Mouse (Mus musculus): ENCODE data around the gene Crebrf. TPM values are rescaled to one million over a fixed set of nuclear protein-coding genes. Genes with fewer than 3 reads are reported as not detected.

The Crebrf gene
- polyA plus RNA-seq, 1 experiment: 9.1 TPM

DNA sequence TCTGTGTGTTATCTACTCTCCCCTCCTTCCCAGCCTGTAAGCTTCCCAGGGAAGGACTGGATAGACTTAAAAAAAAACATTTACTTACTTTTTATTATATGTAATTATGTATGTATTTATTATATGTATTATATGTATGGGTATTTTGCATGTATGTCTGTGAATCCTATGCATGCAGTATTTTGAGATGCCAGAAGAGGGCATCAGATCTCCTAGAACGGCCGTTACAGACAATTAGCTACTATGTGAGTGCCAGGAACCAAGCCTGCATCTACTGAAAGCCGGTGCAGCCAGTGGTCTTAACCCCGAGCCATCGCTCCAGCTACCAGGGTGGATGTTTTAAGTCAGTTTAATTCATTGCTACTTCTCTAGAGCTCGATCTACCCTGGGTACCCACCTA is 34.2 kb upstream of the Crebrf start:
- Histone ChIP-seq H3K36me3 (ENCODE audit: control insufficient read depth, insufficient read depth, low read length) (no peaks in the 10 kb centered on the region), H3K4me3 (ENCODE audit: insufficient read depth, low read depth, low read length) (no peak overlapping the region), H3K27me3 (replicated peaks; ENCODE audit: control insufficient read depth, insufficient read depth, low read length) (no peaks in the 10 kb centered on the region), H3K27ac (ENCODE audit: insufficient read depth, low read depth, low read length) (no peak overlapping the region), H3K4me1 (ENCODE audit: control insufficient read depth, insufficient read depth, low read length) (peaks cover 16% of the 10 kb centered on the region; the same call in 1 of the 2 replicates)
- no peak for TF ChIP-seq POLR2A (IDR thresholded peaks at IDR 0.05; ENCODE audit: low read depth, low read length)
- no peak for DNase-seq
- WGBS: 91% methylated on average over 6 of the region's 6 CpGs

DNA sequence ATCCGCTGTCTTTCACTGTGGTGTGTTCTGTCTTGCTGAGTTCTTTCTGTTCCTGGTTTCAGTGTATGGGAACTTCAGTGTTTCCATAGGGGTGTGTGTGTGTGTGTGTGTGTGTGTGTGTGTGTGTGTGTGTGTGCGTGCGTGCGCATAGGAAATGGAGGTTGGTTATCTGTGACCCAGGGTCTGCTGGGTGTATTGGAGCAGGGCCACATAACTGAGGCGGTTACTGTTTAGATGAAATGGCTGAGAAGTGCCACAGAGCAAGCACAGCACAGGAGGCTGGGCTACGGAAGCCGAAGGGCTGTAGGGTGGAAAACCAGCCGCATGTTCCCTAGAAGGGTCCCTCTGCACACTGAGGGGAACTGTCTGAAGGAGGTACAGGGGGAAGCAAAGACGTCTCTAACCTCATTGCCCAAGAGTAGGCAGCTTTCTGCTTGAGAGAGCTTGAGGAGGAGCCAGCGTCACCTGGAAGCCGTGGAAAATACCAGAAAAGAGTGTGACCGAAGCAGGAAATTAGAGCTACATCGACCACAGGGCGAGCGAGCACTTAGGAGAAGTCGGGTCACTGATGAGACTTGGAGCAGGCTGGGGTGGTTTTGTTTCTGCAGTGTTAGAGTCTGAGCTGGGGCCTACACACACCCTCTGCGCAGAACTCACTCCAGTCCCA is 29.0 kb upstream of the Crebrf start:
- H3K27me3 ChIP-seq (replicated peaks; ENCODE audit: control insufficient read depth, insufficient read depth, low read length): no peaks in the 10 kb centered on the region
- no peak overlapping the region for H3K4me3 ChIP-seq (ENCODE audit: insufficient read depth, low read depth, low read length)
- peaks cover 11% of the 10 kb centered on the region; the same call in 1 of the 2 replicates for H3K4me1 ChIP-seq (ENCODE audit: control insufficient read depth, insufficient read depth, low read length)
- peak; percentile 51 for DNase-seq
- no peaks in the 10 kb centered on the region for H3K36me3 ChIP-seq (ENCODE audit: control insufficient read depth, insufficient read depth, low read length)
- WGBS: 54% methylated on average over 17 of the region's 17 CpGs
- H3K27ac ChIP-seq (ENCODE audit: insufficient read depth, low read depth, low read length): peak overlapping the region; percentile 32
- no peak for TF ChIP-seq POLR2A (IDR thresholded peaks at IDR 0.05; ENCODE audit: low read depth, low read length)

DNA sequence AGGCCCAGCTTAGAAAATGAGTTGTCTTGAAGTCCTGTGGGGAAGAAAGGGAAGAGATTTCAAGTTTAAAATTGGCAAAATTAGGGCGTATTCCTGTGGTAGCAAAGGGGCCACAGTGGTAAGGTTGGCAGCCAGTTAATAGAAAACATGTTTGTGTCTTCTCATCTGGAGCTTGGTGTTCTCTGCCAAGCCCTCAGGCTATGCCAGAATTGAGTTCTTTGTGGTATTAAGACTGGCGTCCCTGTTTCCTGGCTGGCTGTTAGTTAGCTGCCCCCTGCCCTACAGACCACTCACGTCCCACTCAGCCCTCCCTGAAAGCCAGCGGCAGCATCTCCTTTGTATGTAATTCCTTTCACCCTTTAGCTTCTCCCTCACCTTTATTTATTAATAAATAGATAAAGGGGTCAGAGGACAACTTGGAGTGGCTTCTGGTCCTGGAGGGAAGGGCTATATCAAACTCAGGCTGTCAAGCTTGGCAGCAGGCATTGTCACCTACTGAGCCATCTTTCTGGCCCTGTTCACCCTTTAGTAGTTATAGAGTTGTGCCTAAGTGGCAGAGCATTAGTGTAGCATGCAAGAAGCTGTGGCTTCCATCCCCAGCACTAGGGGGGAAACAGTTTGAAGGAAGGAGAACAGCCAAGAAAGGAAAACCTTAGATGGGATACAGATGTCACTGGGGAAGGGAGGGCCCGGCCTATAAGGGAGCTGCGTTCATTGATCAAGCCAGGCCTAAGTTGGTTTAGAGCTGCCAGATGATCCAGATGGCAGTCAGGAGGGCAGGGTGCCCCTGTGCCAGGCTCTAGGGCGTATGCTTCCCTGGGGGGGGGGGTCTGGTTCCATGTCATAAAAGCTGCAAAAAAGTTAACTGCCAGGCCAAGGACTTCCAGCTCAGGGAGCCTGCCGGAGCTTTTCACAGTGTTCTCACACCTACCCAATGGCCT is 26.4 kb upstream of the Crebrf start:
- Histone ChIP-seq H3K36me3 (ENCODE audit: control insufficient read depth, insufficient read depth, low read length) (no peaks in the 10 kb centered on the region), H3K4me1 (ENCODE audit: control insufficient read depth, insufficient read depth, low read length) (peaks cover 19% of the 10 kb centered on the region), H3K27ac (ENCODE audit: insufficient read depth, low read depth, low read length) (0 out of 2 replicates have a peak overlapping the region, but pooled peaks have one; percentile 1), H3K4me3 (ENCODE audit: insufficient read depth, low read depth, low read length) (no peak overlapping the region), H3K27me3 (replicated peaks; ENCODE audit: control insufficient read depth, insufficient read depth, low read length) (no peaks in the 10 kb centered on the region)
- 64% methylated on average over 8 of the region's 8 CpGs for WGBS
- peak; percentile 30 for DNase-seq
- no peak for TF ChIP-seq CTCF (conservative IDR thresholded peaks at IDR 0.05; ENCODE audit: insufficient read depth, insufficient read length, low read depth, low read length)
- TF ChIP-seq POLR2A (IDR thresholded peaks at IDR 0.05; ENCODE audit: low read depth, low read length): no peak

DNA sequence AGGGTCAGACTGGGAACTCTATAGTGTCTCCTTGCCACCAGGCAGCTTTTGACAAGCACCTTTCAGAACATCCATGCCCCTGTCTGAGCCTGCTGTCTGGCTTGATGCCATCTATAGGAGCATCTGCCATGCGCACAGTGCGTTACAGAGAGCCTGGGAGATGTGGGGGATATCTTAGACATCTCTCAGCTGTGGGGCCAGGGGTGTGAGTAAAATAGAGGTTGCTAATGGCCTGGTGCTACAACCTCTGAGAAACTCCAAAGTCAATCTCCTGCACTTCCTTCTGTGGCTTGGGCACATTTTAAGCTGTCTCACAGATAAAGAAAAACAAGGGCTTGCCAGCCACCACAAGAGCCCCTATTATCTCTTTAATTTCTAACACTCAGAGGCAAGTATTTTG is 25.6 kb upstream of the Crebrf start:
- no peak for DNase-seq
- Histone ChIP-seq H3K27ac (ENCODE audit: insufficient read depth, low read depth, low read length) (peak overlapping the region; percentile 63; the same call in 1 of the 2 replicates), H3K4me3 (ENCODE audit: insufficient read depth, low read depth, low read length) (no peak overlapping the region), H3K27me3 (replicated peaks; ENCODE audit: control insufficient read depth, insufficient read depth, low read length) (no peaks in the 10 kb centered on the region), H3K4me1 (ENCODE audit: control insufficient read depth, insufficient read depth, low read length) (peaks cover 19% of the 10 kb centered on the region), H3K36me3 (ENCODE audit: control insufficient read depth, insufficient read depth, low read length) (no peaks in the 10 kb centered on the region)
- WGBS: 91% methylated on average over 2 of the region's 2 CpGs
- TF ChIP-seq POLR2A (IDR thresholded peaks at IDR 0.05; ENCODE audit: low read depth, low read length): no peak
- no peak for TF ChIP-seq CTCF (conservative IDR thresholded peaks at IDR 0.05; ENCODE audit: insufficient read depth, insufficient read length, low read depth, low read length)

DNA sequence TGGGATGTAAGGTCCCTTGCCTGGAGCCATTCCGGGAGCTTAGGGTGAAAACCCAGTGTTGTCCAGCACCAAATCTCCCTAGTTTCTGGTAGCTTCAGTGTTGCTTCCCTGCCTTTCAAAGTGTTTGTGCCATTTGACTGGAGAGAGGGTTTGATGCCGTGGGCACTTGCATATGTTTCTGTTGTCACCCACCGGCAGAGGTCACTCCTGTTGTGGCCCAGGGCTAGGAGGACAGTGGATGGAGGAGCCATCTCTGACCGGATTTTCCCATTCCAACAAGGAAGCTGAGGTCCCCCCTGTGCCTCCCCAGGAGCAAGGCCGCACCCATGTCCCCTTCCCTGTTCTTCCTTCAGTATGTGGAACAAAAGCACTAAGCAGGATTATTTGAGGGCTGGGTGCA is 25.2 kb upstream of the Crebrf start:
- peak overlapping the region; percentile 63; the same call in 1 of the 2 replicates for H3K27ac ChIP-seq (ENCODE audit: insufficient read depth, low read depth, low read length)
- TF ChIP-seq POLR2A (IDR thresholded peaks at IDR 0.05; ENCODE audit: low read depth, low read length): no peak
- TF ChIP-seq CTCF (conservative IDR thresholded peaks at IDR 0.05; ENCODE audit: insufficient read depth, insufficient read length, low read depth, low read length): no peak
- 78% methylated on average over 5 of the region's 5 CpGs for WGBS
- no peak for DNase-seq
- peaks cover 19% of the 10 kb centered on the region for H3K4me1 ChIP-seq (ENCODE audit: control insufficient read depth, insufficient read depth, low read length)
- no peaks in the 10 kb centered on the region for H3K36me3 ChIP-seq (ENCODE audit: control insufficient read depth, insufficient read depth, low read length)
- no peaks in the 10 kb centered on the region for H3K27me3 ChIP-seq (replicated peaks; ENCODE audit: control insufficient read depth, insufficient read depth, low read length)
- H3K4me3 ChIP-seq (ENCODE audit: insufficient read depth, low read depth, low read length): no peak overlapping the region

GRCm38 (mm10) chr17:26691110-26691509 is 24.3 kb upstream of the Crebrf start:
- peak; percentile 55 for DNase-seq
- Histone ChIP-seq H3K4me1 (ENCODE audit: control insufficient read depth, insufficient read depth, low read length) (peaks cover 19% of the 10 kb centered on the region), H3K36me3 (ENCODE audit: control insufficient read depth, insufficient read depth, low read length) (no peaks in the 10 kb centered on the region), H3K27ac (ENCODE audit: insufficient read depth, low read depth, low read length) (peak overlapping the region; percentile 58), H3K27me3 (replicated peaks; ENCODE audit: control insufficient read depth, insufficient read depth, low read length) (no peaks in the 10 kb centered on the region), H3K4me3 (ENCODE audit: insufficient read depth, low read depth, low read length) (no peak overlapping the region)
- 65% methylated on average over 7 of the region's 7 CpGs for WGBS
- no peak for TF ChIP-seq CTCF (conservative IDR thresholded peaks at IDR 0.05; ENCODE audit: insufficient read depth, insufficient read length, low read depth, low read length)
- TF ChIP-seq POLR2A (IDR thresholded peaks at IDR 0.05; ENCODE audit: low read depth, low read length): no peak

- Histone ChIP-seq H3K27me3 (replicated peaks; ENCODE audit: control insufficient read depth, insufficient read depth, low read length) (no peaks in the 10 kb centered on the region), H3K4me3 (ENCODE audit: insufficient read depth, low read depth, low read length) (no peak overlapping the region), H3K4me1 (ENCODE audit: control insufficient read depth, insufficient read depth, low read length) (peaks cover 16% of the 10 kb centered on the region), H3K27ac (ENCODE audit: insufficient read depth, low read depth, low read length) (peak overlapping the region; percentile 80), H3K36me3 (ENCODE audit: control insufficient read depth, insufficient read depth, low read length) (no peaks in the 10 kb centered on the region)
- TF ChIP-seq POLR2A (IDR thresholded peaks at IDR 0.05; ENCODE audit: low read depth, low read length) (no peak), CTCF (conservative IDR thresholded peaks at IDR 0.05; ENCODE audit: insufficient read depth, insufficient read length, low read depth, low read length) (no peak)
- peak; percentile 51 for DNase-seq
- WGBS: 49% methylated on average over 7 of the region's 7 CpGs
These were observed 22.0 kb upstream of the Crebrf start for GRCm38 (mm10) chr17:26693424-26693823.
